Mouse (Mus musculus): ENCODE results near the gene Atp6v1d. TPM values are rescaled to one million over a fixed set of nuclear protein-coding genes. Genes with fewer than 3 reads are reported as not detected.

The Atp6v1d gene
- total RNA-seq (2012; rRNA removed) (28.4 and 30.0 TPM in 2 replicates), total RNA-seq (2014; rRNA removed) (65.6 and 70.5 TPM in 2 replicates), polyA plus RNA-seq (2012; ENCODE audit: insufficient read length, low read depth) (39.2 and 74.0 TPM in 2 replicates)

- peaks cover 52% of the 10 kb centered on the region for H3K79me2 ChIP-seq (replicated peaks; ENCODE audit: control insufficient read depth, extremely low read depth, insufficient read depth, poor library complexity, severe bottlenecking)
- H3K4me1 ChIP-seq (ENCODE audit: control insufficient read depth in 1 of 2, insufficient read depth in 2 of 2) = peaks cover 7 to 45% of the 10 kb centered on the region in 2 experiments; a peak in 3 of 4 replicates
- peaks cover 4 to 31% of the 10 kb centered on the region in 2 experiments for H3K36me3 ChIP-seq (replicated peaks in 1 of 2; ENCODE audit: control insufficient read depth in 1 of 2, insufficient read depth in 1 of 2, low read length in 1 of 2)
- no peaks in the 10 kb centered on the region for H3K27me3 ChIP-seq (replicated peaks)
- no peaks in the 10 kb centered on the region for H3K9me3 ChIP-seq (replicated peaks; ENCODE audit: low read length)
- in situ Hi-C loops (cut with MboI; ENCODE audit: low pct_ligation_motif_present, low pct_unique_long_range_greater_than_20kb, low sequenced_read_pairs) = loop anchor here (25.0 kb wide), 1 partner anchor 649 kb away; no protein-coding TSS in a partner anchor
- H3K9ac ChIP-seq (ENCODE audit: insufficient read depth, low read depth) = peak within 1 kb of the TSS; percentile 85
- dilution Hi-C loops (cut with MboI; ENCODE audit: extremely low pct_ligation_motif_present, extremely low pct_unique_long_range_greater_than_20kb, low sequenced_read_pairs) = no loop called here
- DNase-seq (ENCODE audit: extremely low read depth) = peak; percentile 99
- H3K27ac ChIP-seq (ENCODE audit: insufficient read depth, low read depth) = peak within 1 kb of the TSS; percentile 36
- peak within 1 kb of the TSS; percentile 74 for H3K4me2 ChIP-seq (ENCODE audit: insufficient read depth, low read depth, poor library complexity, severe bottlenecking)
- TF ChIP-seq JUN (IDR thresholded peaks at IDR 0.05; ENCODE audit: insufficient read depth, low read depth, low read length) (no peak), NELFE (IDR thresholded peaks at IDR 0.05; ENCODE audit: low read depth, low read length) (peak; percentile 98), ZKSCAN1 (IDR thresholded peaks at IDR 0.05; ENCODE audit: borderline replicate concordance, low read depth, low read length) (no peak), ETS1 (conservative IDR thresholded peaks at IDR 0.05; ENCODE audit: low read depth, low read length) (no peak), EP300 (IDR thresholded peaks at IDR 0.05; ENCODE audit: low read length) (no peak), JUND (conservative IDR thresholded peaks at IDR 0.05; ENCODE audit: low read depth, low read length) (no peak), NRF1 (IDR thresholded peaks at IDR 0.05; ENCODE audit: low read depth, low read length) (peak; percentile 90), MAFK (IDR thresholded peaks at IDR 0.05; ENCODE audit: insufficient replicate concordance, low read length) (no peak), RCOR1 (conservative IDR thresholded peaks at IDR 0.05; ENCODE audit: low read depth, low read length) (0 out of 2 replicates have a peak, but pooled peaks have one; percentile 28), SMC3 (IDR thresholded peaks at IDR 0.05; ENCODE audit: low read depth, low read length) (no peak), RAD21 (IDR thresholded peaks at IDR 0.05; ENCODE audit: low read depth, low read length) (no peak), E2F4 (IDR thresholded peaks at IDR 0.05; ENCODE audit: insufficient replicate concordance, low read depth, low read length) (0 out of 2 replicates have a peak, but pooled peaks have one; percentile 75), ELF1 (IDR thresholded peaks at IDR 0.05; ENCODE audit: low read depth, low read length) (peak; percentile 100), CHD2 (IDR thresholded peaks at IDR 0.05; ENCODE audit: low read length) (no peak), SIN3A (IDR thresholded peaks at IDR 0.05; ENCODE audit: low read length) (peak; percentile 95), CTCF (conservative IDR thresholded peaks at IDR 0.05 in 1 of 2, IDR thresholded peaks at IDR 0.05 in 1 of 2; ENCODE audit: low read depth in 2 of 2, low read length in 2 of 2) (peak; percentile 63 to 79), ZNF384 (IDR thresholded peaks at IDR 0.05; ENCODE audit: low read depth, low read length) (no peak), MYC (IDR thresholded peaks at IDR 0.05; ENCODE audit: low read depth, low read length) (peak; percentile 95), TBP (conservative IDR thresholded peaks at IDR 0.05; ENCODE audit: low read depth, low read length) (peak; percentile 82), MAZ (IDR thresholded peaks at IDR 0.05; ENCODE audit: low read depth, low read length) (peak; percentile 69), KAT2A (IDR thresholded peaks at IDR 0.05; ENCODE audit: insufficient replicate concordance, low read length) (peak; percentile 68; the same call in 1 of the 2 replicates), POLR2AphosphoS2 (IDR thresholded peaks at IDR 0.05; ENCODE audit: low read depth, low read length) (peak; percentile 70; the same call in 1 of the 2 replicates), ZMIZ1 (IDR thresholded peaks at IDR 0.05; ENCODE audit: low read depth, low read length) (peak; percentile 88), UBTF (IDR thresholded peaks at IDR 0.05; ENCODE audit: low read depth, low read length) (peak; percentile 66; the same call in 1 of the 2 replicates), HCFC1 (IDR thresholded peaks at IDR 0.05; ENCODE audit: low read depth, low read length) (peak; percentile 86), BHLHE40 (IDR thresholded peaks at IDR 0.05; ENCODE audit: low read depth, low read length) (peak; percentile 70), TCF12 (IDR thresholded peaks at IDR 0.05; ENCODE audit: low read depth, low read length) (peak; percentile 89), GABPA (IDR thresholded peaks at IDR 0.05; ENCODE audit: insufficient replicate concordance, low read depth, low read length) (peak; percentile 31; the same call in 1 of the 2 replicates), PAX5 (IDR thresholded peaks at IDR 0.05; ENCODE audit: low read length) (no peak), MEF2A (IDR thresholded peaks at IDR 0.05; ENCODE audit: borderline replicate concordance, low read depth, low read length) (peak; percentile 29; the same call in 1 of the 2 replicates), POLR2A (IDR thresholded peaks at IDR 0.05; ENCODE audit: low read depth, low read length) (peak; percentile 95), MXI1 (IDR thresholded peaks at IDR 0.05; ENCODE audit: low read depth, low read length) (peak; percentile 88), CHD1 (IDR thresholded peaks at IDR 0.05; ENCODE audit: low read depth, low read length) (no peak), IRF4 (IDR thresholded peaks at IDR 0.05; ENCODE audit: low read depth, low read length) (0 out of 2 replicates have a peak, but pooled peaks have one; percentile 35), USF1 (IDR thresholded peaks at IDR 0.05; ENCODE audit: low read depth, low read length) (peak; percentile 92), MAX (IDR thresholded peaks at IDR 0.05; ENCODE audit: low read length) (peak; percentile 94), ZC3H11A (IDR thresholded peaks at IDR 0.05; ENCODE audit: low read depth, low read length) (no peak), USF2 (conservative IDR thresholded peaks at IDR 0.05; ENCODE audit: low read depth, low read length) (peak; percentile 90)
- peak within 1 kb of the TSS; percentile 74 to 92 (median 85) for H3K4me3 ChIP-seq (replicated peaks in 1 of 3; ENCODE audit: low read depth in 2 of 3, low read length in 2 of 3, poor library complexity in 1 of 3)
These were observed at the start of gene Atp6v1d, which contains the start of gene Eif2s1 for GRCm38 (mm10) chr12:78861496-78862253. Atp6v1d (minus strand) TSS chr12:78861638. Eif2s1 (plus strand) TSS chr12:78861819.
